Mouse (Mus musculus) adrenal gland, adult 8-10 months (tissue): ENCODE measurements around the gene Rtraf. TPM values are rescaled to one million over a fixed set of nuclear protein-coding genes. Genes with fewer than 3 reads are reported as not detected.
"Not testable (repeated sequence)": the region's sequence is repeated elsewhere in the genome, so short reads cannot be mapped to it uniquely, and the experiment has no call there.

Source experiments
- DNase-seq: peaks from one replicate; pipeline ENCODE4 v3.0.0; 2022
- total RNA-seq, 4 experiments: library from RNA; stranded (reverse); gene quantifications; 2 replicates each; pipeline ENCODE4 v1.2.4; 2022

The Rtraf gene
- total RNA-seq, result 10 to 100 TPM; 73.4 to 76.8 (median 75.6) TPM

GRCm38 (mm10) chr14:19823321-19824142 lies at the start of gene Rtraf:
TSS of gene Rtraf (minus strand) at chr14:19823824.
- DNase-seq, result peak; percentile 89

DNA sequence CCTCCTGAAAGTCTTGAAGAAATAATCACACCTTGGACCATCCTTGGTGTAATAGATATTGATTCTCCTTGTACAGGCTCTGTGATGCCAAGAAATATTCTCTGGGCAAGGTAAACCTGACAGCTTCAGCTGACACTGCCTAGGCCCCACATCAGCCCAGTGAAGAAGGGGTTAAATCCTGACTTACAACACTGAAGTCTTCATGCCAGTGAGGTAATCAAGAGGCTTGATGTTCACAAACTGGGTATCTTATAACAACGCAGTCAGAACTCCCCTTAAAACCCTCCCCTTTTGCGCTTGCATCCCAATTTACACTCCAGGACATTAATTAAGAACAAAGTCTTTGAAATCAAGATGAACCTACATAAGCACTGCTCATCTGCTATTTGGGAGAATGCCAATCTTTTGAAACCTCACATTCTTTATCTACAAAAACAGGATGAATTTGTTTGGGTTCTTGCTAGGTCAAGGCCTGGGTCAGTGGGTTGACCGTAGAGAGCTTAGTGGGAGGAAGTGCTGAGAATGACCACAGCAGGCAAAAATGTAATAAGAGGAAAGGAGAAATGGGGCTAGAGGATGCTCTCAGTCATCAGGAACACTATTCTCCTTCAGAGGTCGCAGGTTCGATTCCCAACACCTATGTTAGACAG lies 43.8 kb upstream of the Rtraf start:
- DNase-seq, result peak; percentile 24

DNA sequence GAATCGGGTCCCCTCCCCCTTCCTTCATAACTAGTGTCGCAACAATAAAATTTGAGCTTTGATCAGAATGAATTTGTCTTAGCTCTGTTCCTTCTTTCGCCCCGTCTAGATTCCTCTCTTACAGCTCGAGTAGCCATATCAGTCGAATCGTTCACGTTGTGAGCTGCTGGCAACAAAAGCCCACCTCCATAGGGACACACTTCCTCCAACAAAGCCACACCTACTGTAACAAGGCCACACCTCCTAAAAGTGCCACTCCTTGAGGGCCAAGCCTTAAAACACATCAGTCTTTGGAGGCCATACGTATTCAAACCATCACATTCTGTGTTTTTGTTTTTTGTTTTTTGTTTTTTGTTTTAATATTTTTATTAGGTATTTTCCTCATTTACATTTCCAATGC lies 41.5 kb upstream of the Rtraf start:
- not testable (repeated sequence) for DNase-seq

DNA sequence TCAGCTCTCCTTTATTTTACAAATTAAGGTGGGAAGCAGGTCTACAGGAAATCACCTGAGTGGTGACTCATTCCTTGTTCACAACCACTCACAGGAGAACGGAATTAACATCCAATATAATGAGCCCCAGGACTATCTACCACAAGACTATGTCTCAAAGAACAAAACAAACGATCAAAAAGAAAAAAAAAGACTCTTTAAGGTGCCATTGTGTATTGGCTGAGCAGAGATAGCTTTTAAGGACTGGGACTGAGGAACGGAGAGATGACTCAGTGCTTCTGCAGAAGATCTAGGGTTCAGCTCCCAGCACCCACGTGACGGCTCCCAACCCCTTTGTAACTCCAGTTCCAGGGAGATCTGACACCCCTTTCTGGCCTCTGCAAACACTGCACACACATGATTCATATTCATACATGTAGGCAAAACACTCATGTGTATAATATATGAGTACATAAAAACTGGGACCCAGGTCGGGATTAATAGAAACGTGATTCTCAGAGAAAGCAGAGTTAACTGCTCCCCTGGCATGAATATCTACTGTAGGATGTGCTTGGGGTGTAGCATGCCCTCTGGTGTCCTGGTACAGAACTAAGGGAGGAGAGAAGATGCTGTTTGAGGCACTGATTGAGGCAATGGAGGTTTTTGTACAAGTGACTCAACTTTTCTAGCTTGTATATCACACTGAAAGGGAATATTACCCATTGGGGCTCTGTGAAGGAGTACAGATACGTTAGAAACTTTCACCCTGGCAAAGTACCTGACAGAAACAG lies 37.9 kb upstream of the Rtraf start:
- no peak for DNase-seq

DNA sequence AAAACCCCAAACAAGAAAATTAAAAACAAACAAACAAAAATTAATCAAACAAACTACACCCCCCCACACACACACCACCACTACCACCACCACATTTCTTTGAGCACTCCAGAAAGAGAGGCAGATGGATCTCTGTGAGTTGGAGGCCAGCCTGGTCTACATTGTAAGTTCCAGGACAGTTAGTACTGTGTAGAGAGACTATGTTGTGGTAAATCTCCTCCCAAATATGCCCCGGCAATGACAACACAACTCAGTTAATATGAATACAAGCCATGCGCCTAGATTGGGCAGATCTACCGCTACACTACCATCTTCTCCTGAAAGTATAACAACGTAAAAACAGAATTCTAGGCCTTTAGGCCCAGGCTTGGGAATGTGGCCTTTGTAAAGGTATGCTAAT lies 36.7 kb upstream of the Rtraf start:
- DNase-seq, result no peak

DNA sequence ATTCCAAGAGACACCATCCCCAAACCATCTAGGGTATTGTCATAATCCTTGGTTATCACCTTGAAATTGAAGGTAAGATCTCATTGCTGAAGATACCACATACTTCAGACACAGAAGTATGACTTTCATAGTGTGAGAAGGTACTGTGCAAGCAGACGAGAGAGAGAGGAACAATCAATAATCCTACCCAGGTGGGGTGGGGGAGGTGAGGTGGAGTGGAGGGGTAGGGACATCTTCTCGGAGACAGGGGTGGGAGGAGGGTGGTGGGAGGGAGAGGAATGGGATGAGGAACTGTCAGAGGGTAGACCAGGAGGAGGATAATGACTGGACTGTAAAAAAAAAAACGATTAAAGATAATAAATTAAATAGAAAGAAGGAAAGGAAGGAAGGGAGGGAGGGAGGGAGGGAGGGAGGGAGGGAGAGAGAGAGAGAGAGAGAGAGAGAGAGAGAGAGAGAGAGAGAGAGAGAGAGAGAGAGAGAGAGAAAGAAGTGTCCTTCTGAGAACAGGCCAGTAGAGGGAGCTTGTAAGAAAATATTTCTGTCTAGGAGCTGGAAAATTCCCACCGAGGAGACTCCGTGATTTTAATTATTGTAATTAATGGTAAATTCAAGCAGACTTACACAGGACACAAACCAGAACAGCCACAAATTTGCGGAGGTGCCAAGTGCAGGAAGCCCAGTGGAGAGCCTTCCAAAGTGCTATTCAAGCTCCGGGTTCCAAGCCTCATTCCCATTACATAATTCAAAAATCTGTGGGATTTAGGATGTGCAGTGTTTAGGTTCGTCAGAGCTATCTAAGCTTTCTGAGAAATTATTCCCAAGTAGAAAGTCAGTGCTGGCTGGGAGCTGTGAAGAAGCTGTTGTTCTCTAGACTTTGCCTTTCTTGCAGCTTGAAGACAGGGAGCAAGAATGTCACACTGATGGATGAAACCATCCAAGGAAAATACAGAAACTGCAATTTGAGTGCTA lies 35.5 kb upstream of the Rtraf start:
- DNase-seq, result no peak

DNA sequence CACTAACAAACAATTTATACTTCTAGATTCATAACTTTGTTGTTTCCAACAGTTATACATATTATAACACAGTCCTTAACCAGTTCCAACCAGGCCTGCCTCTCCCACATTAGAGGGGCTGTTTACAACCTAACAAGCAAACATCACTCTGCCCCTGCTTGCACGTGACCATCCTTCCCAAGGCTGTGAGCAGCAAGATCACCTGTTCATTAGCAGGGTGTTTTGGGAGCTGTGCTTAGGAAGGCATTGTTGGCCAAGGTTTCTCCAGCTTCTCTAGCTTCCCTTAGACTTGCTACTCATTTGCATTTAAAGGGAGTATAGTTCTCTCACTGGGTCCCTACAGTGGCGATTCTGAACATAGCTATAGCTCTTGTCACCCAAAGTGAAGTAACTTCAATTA lies 34.7 kb upstream of the Rtraf start:
- no peak for DNase-seq

GRCm38 (mm10) chr14:19853471-19853870 lies 29.8 kb upstream of the Rtraf start:
- no peak for DNase-seq

DNA sequence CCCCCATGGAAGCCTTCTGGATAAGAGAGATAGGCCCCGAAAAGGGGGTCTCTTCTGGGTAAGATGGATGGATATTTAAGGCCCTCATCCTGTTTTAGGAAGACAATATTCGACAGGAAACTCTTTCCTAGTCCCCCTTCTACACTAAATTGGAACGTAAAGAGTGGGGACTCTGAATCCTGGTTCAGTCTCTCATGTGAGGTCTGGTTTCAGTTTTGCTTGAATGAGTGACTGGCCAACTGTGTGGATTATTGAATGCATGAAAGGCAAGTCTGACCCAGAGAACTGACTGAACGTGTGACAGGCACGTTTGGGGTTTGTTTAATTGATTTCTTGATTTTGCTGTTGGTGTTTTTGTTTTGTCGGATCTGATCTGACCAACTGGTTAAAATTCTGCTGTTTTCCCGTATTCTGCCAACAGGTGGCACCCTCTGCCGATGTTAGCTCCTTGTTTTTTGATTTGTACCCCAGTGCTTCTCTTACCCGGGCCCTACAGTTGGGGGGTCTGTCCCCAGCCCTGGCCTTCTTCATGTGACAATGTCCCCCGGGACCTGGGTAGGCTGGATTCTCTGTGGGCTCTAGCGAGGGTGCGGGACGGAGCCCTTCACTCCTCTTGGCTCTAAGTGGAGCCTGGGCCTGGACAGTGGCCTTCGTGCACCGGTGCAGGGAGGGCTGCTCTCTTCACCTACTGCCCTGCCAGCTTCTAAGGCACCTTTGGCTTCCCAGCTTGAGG lies 16.1 kb upstream of the Rtraf start:
- peak; percentile 29 for DNase-seq

DNA sequence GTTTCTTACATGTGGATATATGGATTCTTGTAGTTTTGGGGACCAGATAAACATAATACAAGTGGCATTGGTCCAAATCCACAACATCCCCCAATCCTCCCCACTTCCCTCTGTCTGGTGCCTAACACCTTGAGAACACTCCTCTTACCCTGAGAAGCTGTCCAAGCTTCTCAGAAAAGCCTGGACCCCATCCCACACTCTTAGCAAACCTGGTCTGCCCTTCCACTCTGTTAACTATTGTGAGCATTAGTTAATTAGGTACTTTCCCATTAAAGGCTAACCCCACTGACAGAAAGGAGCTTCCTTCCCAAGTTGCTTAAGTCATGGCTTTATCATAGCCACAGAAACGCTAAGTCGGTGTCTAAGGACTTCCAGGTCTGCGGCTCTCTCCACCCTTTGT lies 12.7 kb upstream of the Rtraf start:
- DNase-seq, result no peak

- DNase-seq, result no peak
These were observed 1.9 kb upstream of the Rtraf start for GRCm38 (mm10) chr14:19825481-19825880.

GRCm38 (mm10) chr14:19821686-19822085 lies 1.9 kb downstream of the Rtraf start:
- no peak for DNase-seq

- DNase-seq, result peak; percentile 55
These were observed 5.7 kb downstream of the Rtraf start for GRCm38 (mm10) chr14:19817949-19818348.

DNA sequence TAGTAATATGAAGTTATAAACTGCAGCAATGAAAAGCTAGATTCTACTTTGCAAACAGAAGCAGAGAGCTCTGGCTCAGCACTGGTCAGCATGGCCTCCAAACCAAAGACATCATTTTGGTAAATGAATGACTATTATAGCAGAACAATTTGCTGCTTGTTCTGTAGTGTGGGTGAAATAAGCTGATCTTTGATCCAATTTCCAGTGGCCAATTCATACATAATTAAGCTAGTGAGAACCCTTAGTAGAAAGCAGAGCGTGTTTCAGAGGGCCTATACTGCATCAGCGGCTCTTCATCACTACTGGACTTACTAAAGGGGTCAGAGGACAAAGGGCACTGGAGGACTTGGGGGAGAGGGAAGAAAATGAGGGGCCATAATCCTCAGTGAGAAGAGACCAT lies 10.6 kb downstream of the Rtraf start:
- no peak for DNase-seq

GRCm38 (mm10) chr14:19809934-19810333 lies 13.7 kb downstream of the Rtraf start:
- DNase-seq, result no peak

DNA sequence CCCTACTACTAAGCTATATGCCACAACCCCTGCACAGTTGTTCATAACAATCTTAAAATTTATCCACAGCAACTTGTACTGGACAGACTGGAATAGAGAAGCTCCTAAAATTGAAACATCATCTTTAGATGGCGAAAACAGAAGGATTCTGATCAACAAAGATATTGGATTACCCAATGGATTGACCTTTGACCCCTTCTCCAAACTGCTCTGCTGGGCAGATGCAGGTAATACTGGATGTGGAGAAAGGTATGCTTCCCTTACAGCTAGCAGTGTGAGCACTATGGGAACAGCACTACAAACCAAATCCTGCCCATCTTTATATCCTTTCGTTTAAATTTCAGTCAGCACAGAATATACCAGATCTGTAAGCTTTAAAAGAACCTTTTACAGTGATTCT lies 15.8 kb downstream of the Rtraf start:
- DNase-seq, result no peak

- DNase-seq, result no peak
These were observed 16.3 kb downstream of the Rtraf start for GRCm38 (mm10) chr14:19807339-19807738.

DNA sequence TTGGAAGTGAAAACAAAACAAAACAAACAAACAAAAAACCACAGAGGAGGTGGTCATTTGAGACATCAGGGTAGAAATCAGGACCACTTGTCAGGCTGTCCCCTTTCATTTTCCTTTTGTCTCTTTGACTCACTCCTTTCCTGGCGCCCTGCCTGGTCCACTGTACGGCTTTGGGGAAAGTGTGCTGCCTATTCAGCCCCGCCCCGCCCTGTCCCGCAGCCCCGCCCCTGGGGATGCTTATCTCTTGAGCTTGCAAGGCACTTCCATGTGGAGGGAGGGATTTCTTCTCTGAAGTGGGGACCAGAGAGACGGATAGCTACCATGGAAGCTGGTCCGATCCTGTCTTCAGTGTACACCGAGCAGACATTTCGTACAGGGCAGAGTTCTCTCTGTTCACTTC lies 20.0 kb downstream of the Rtraf start:
- DNase-seq, result no peak

GRCm38 (mm10) chr14:19803222-19803621 lies 20.4 kb downstream of the Rtraf start:
- DNase-seq, result no peak

- no peak for DNase-seq
These were observed 22.0 kb downstream of the Rtraf start for GRCm38 (mm10) chr14:19801474-19802215.

DNA sequence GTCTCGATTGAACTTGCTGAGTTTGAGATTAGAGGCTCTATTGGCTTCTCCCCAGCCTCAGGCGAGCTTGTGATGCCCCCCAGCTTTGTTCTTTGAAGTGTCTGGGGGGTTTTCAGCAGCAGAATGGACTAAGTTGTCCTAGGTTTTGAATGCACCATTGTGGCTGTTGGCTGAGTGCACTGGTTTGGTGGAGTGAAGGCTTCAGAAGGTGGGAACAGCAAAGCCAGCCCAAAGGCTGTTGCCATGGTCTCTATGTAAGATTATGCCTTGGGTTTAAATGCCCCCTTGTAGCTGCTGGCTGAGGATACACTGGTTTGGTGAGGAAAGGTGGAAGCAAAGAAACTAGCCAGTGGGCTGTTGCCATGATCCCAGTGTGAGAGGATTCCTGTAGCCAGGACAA lies 23.1 kb downstream of the Rtraf start:
- no peak for DNase-seq
